Mouse (Mus musculus) forelimb bud, embryonic 11.5 days (tissue): Measurements from ENCODE around the gene Amy2a4.
"Not testable (repeated sequence)": the region's sequence is repeated elsewhere in the genome, so short reads cannot be mapped to it uniquely, and the experiment has no call there.

ENCODE experiments used
- DNase-seq: peaks from one replicate; pipeline ENCODE4 v3.0.0-alpha.2; 2012; ENCODE audit warnings: low read depth, low spot score

Gene Amy2a4

DNA sequence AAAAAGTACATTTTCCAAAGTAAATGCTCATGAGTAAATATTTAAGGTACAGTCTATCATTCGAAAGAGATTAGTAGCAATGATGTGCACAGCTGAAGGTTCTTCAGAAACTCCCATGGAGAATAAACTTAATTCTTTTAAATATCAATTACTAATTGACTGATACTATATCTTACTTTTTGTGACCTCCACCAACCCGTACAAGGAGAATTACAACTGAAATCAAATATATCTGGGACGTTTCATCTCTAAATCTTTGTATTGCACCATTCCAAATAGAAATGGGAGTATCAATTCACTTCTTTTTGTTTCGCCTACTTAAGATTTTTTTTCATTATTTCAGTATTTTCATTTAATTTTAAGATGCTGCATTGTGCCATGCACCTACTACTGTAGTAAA lies at the start of gene Amy2a4:
Gene Amy2a4 (minus strand): TSS at position 101 of the 400 bp plus-strand sequence.
- not testable (repeated sequence) for DNase-seq

DNA sequence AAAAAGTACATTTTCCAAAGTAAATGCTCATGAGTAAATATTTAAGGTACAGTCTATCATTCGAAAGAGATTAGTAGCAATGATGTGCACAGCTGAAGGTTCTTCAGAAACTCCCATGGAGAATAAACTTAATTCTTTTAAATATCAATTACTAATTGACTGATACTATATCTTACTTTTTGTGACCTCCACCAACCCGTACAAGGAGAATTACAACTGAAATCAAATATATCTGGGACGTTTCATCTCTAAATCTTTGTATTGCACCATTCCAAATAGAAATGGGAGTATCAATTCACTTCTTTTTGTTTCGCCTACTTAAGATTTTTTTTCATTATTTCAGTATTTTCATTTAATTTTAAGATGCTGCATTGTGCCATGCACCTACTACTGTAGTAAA lies 32.7 kb upstream of the Amy2a4 start, which contains the start of gene Amy2a3:
Gene Amy2a3 (minus strand): TSS at position 101 of the 400 bp plus-strand sequence.
- DNase-seq: not testable (repeated sequence)

DNA sequence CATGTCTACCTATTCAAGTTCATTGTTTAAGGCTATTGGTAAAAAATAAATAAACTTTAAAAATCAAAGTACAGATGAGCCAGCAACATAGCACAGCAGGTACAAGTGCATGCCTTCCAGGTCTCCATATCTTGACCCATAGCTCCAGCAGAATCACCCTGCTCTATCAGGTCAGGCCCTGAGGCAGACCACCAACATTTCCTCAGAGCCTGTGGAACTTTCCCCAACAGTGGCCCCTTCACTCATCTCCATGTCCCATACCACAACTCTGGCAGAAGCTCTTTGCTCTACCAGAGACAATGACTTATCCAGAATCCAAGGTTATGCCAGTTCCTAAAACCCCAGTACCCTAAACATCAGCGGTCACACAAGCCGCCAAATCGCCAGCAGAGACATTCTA lies 21.7 kb upstream of the Amy2a4 start:
- DNase-seq: not testable (repeated sequence)

DNA sequence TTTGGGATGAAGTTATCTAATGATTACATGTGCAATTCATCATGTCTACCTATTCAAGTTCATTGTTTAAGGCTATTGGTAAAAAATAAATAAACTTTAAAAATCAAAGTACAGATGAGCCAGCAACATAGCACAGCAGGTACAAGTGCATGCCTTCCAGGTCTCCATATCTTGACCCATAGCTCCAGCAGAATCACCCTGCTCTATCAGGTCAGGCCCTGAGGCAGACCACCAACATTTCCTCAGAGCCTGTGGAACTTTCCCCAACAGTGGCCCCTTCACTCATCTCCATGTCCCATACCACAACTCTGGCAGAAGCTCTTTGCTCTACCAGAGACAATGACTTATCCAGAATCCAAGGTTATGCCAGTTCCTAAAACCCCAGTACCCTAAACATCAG lies 11.0 kb downstream of the Amy2a4 start:
- not testable (repeated sequence) for DNase-seq

DNA sequence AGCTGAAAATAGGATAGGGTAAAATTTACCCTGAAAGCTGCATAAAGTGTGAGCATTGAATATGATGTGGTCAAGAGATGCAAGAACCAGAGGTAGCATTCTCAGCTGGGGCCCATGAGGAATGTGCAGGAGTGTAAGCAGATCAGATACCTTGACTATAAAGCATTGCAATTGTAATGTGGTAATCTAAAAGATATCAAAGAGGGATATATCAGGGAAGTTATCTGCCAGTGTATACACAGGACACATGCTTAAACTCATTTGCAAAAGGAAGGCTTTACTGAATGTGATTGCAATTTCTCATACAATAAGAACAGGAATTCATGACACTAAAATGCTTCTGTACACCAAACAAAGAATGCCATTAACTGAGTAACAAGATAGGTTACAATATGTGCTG lies 11.7 kb downstream of the Amy2a4 start:
- DNase-seq: not testable (repeated sequence)

DNA sequence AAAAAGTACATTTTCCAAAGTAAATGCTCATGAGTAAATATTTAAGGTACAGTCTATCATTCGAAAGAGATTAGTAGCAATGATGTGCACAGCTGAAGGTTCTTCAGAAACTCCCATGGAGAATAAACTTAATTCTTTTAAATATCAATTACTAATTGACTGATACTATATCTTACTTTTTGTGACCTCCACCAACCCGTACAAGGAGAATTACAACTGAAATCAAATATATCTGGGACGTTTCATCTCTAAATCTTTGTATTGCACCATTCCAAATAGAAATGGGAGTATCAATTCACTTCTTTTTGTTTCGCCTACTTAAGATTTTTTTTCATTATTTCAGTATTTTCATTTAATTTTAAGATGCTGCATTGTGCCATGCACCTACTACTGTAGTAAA lies 32.5 kb downstream of the Amy2a4 start, which contains the start of gene Amy2a5:
Gene Amy2a5 (minus strand): TSS at position 101 of the 400 bp plus-strand sequence.
- DNase-seq: not testable (repeated sequence)
